Mouse (Mus musculus): ENCODE data around the gene Gsk3a.
"Not testable (repeated sequence)": the region's sequence is repeated elsewhere in the genome, so short reads cannot be mapped to it uniquely, and the experiment has no call there.

Gsk3a gene

DNA sequence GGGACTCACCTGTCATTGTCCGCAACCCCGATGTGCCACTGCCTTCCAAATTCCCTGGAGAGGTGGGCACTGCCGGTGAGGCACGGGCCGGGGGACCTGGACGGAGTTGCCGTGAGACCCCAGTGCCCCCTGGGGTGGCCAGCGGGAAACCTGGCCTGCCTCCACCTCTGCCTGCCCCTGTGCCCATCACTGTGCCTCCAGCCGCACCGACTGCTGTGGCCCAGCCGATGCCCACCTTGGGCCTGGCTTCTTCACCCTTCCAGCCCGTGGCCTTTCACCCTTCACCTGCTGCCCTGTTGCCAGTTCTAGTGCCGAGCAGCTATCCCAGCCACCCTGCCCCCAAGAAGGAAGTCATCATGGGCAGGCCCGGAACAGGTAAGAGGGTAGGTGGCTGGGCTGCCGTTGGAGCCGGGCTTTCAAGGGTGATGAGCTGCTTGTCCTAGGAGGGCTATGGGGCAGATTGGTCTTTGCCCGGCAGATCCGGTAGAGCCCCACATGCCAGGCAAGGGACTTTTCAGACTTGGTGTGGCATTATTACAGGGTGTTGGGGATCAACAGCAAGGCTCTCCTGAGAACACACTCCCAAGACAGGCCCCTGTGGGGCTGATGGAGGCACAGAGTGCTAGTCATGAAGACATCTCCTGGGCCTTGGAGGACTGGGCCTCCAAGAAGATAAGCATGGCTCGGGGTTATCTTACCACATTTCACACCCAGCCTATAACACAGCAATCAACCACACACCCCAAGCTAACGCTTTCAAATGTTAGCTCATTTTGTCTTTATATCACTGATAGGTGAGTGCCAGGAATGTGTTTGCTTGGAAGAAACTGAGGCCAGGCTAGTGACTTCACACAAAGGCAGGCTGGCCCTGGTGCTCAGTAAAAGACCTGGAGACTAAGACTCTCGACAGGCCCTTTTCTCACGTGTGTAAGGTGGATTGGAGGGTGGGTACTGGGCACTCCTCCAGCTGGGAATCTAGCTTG is 35.9 kb upstream of the Gsk3a start:
- DNase-seq (ENCODE audit: low read depth), result no peak

DNA sequence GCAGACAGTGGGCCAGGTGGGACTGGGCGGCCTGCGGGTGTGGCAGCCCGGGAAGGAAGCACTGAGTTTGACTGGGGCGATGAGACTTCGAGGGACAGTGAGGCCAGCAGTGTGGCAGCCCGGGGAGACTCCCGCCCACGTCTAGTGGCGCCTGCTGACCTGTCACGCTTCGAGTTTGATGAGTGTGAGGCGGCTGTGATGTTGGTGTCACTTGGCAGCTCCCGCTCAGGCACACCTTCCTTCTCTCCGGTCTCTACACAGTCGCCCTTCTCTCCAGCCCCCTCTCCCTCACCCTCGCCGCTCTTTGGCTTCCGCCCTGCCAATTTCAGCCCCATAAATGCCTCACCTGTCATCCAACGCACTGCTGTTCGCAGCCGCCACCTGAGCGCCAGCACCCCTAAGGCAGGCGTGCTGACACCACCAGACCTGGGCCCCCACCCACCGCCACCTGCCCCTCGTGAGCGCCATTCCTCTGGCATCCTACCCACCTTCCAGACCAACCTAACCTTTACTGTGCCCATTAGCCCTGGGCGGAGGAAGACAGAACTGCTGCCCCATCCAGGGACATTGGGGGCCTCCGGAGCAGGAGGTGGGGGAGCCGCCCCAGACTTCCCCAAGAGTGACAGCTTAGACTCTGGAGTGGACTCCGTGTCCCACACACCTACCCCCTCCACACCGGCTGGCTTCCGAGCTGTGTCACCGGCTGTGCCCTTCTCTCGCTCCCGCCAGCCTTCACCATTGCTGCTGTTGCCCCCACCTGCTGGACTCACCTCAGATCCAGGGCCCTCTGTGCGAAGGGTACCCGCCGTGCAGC is 35.0 kb upstream of the Gsk3a start:
- DNase-seq (ENCODE audit: low read depth), result no peak

DNA sequence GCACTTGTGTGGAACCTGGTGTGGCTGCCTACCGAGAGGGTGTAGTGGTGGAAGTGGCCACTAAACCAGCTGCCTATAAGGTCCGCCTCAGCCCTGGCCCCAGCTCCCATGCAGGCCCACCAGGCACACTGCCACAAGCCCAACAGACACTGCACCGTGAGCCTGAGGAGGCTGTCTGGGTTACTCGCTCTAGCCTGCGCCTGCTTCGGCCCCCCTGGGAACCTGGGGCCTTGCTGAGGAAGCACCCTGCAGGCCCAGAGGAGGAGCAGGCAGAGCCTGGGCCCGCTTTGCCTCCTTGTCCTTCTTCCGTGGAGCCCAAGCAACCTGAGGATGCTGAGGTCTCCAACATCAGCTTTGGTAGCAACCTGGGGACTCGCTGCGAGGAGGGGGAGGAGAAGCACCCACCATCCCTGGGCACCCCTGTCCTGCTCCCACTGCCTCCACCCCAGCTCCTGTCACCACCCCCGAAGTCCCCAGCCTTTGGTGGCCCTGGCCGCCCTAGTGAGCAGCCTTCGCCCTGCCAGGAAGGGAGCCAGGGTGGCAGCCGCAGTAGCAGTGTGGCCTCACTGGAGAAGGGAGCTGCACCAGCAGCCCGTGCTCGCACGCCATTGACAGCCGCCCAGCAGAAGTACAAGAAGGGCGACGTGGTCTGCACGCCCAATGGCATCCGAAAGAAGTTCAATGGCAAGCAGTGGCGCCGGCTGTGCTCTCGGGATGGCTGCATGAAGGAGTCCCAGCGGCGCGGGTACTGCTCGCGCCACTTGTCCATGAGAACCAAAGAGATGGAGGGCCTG is 34.2 kb upstream of the Gsk3a start:
- DNase-seq (ENCODE audit: low read depth), result no peak

DNA sequence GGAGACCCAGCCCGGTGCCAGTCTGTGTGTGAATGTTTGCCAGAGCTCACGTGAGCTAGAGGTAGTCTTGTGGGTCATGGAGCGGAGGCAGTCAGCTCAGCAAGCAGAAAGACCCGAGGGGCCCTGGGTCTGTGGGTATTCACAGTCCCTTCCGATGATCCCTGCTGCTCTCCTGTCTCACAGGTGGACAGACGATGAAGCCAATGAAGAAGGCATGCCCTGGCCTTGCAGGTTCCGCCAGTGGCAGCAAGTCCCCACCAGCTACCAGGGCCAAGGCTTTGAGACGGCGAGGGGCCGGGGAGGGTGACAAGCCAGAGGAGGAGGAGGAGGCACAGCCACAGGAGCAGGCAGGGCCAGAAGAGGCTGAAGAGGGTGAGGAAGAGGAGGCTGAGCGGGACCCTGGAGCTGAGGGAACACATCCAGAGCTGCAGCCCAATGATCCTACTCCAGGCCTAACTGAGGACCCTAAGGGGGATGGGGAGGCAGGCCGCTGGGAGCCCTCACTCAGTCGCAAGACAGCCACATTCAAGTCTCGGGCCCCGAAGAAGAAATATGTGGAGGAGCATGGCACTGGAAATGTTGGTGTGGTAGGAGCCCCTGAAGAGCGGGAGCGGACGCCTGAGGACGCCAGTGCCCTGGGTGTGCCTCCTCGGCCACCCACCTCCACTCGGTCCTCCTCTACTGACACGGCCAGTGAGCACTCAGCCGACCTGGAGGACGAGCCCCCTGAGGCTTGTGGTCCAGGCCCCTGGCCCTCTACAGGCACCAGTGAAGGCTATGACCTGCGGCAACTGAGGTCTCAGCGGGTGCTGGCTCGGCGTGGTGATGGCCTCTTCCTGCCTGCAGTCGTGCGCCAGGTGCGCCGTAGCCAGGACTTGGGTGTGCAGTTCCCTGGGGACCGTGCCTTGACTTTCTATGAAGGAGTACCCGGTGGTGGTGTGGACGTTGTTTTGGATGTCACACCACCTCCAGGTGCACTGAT is 33.3 kb upstream of the Gsk3a start:
- no peak for DNase-seq (ENCODE audit: low read depth)

DNA sequence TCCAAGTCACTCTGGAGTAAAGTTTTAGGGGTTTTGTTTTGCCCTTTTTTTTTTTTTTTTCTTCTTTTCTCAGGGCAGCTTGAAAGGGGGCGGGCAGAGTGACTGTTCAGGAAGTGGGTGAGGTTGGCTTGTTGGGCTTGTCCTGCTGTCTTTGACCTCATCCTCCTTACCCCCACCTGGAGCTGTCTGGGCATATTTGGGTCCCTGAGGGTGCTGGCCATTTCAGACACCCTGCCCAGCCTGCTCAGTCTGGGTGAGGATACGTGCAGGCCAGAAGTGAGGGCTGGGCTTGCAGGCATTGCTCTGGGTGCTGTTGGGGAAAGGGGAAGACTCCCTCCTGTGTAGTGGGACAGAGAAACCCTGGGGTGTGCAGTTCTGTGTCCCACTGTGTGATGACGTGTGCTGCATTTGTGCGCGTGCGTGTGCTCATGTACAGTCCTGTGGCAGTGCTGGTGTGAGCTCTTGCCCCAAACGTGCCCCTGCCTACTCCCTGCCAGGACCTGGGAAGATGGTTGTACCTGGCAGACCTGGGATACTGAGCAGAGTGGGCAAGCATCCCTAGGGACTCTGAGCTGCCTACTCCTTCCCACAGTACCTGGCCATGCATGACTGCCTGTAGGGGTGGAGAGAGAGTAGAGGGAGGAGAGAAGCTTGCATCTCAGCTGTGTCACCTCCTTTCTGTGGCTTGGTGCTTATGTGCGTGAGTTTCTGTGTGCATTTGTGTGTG is 32.1 kb upstream of the Gsk3a start:
- DNase-seq (ENCODE audit: low read depth), result no peak

DNA sequence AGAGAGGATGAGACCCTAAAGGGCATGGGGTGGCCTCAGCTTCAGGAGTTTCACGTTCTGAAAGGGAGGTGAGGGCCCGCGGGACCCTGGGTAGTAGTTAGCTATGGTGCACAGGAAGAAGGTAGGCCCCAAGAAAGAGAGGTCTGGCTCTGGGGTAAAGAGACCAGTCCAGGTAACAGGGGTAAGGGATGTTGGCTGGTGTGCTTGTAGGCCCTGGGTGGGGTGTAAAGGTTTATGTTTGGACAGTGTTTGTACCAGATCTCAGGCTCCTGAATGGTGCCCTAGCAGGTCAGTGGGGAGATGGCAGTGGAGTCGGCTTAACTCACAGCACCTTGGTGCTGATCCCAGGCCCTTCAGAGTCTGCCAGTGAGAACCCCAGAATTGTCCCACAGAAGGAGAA is 31.4 kb upstream of the Gsk3a start:
- no peak for DNase-seq (ENCODE audit: low read depth)

DNA sequence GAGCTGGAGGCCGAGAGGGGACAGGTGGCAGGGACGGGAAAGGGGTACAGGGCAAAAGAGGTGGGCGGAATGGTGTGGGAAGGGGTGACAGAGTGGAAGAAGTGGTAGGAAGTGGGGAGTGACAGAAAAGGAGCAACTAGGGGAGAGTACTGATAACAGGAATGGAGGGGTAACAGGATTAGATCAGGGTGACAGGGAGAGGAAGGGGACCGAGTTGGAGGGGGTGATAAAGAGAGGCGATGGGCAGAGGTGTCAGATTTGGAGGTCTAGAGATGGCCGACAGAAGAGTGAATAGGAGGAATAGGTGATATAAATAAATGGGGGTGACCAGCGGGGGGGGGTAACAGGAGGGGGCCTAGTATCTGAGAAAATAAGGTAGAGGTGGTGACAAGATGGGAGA is 30.9 kb upstream of the Gsk3a start:
- DNase-seq (ENCODE audit: low read depth), result no peak

DNA sequence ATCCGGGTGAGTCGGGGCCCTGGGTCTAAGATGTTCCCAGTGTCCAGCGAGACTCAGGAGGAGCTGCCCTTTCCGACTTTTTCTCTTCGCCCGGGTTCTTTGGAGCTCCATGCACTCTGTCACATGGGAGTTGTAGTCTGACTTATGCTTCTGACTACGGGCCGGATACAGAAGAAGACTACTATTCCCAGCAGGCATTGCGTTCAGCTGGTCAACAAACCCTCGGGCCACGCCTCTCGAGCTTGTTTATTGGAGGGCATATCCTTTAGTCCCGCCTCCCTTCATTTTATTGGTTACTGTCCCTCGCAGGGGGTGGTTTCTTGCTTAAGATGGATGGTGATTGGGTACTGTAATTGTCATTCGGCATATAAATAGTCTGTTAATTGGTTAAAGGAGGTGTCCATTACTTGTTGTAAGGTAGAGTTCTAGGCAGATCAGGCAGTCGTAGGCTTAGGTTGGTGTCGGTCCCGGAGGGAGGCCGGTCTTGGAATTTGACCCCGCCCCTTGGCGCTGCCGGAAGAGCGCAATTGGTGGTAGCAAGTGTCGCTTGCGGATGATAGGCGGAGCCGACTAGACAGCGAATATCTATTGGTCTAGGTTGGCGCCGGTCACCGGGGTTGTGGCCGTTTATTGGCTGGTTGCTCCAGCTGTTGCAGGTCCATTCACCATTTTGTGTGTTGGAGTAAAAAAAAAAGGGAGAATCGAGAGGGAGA is 30.3 kb upstream of the Gsk3a start:
- DNase-seq (ENCODE audit: low read depth), result peak; percentile 99

DNA sequence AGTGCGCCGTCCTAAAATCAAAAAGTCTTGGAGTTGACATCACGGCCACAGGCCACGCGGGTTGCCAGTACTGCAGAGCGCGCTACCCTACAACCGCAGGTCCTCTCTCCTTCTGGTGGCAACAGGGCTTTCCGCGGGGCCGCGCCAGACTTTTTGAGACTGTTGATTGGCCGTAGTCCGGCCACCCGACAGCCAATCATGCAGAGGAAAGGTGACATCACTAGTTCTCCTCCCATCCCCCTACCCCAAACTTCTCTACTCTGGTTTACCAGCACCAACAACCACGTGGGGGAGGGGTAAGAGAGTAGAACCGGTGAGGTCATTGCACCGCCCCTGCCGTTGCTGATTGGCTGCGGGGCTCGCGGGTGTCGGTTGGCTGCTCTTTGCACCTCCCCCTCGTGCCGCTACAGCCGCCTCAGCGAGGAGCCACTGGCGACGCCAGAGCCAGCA is 29.7 kb upstream of the Gsk3a start, which contains the start of gene Cic:
Cic (plus strand) TSS at position 404 of the 450 bp plus-strand sequence.
- DNase-seq (ENCODE audit: low read depth), result peak; percentile 99

DNA sequence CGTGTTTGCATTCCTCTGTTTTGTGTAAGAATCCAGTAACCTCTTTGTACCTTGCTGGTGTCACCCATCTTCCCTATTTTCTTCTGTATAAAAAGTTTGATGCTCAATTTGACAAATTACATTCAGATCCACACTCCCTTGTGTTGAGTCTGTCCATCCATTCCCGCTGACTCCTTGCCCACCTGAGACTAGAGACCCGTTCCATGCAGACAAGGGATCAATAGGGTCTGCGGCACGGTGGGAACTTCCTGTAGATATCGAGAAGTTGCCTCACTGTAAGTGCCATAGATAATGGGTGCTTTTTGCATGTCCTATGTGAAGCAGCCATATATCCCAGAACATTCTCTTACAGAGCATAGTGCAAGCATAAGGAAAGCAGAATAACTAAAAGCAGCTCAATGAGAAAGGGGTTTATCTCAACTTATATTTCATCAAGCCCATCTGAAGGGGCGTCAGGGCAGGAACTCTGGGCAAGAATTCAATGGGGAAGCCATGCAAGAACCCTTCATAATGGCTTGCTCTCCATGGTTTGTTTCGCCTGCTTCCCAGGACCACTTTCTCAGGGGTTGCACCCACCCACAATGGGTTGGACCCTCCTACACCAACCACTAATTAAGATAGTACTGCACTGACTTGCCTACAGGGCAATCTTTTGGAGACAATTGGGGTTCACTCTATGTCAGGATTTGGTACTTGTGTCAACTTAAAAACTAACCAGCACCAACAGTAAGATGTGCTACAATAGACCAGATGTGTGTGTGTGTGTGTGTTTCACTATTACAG is 28.7 kb upstream of the Gsk3a start:
- DNase-seq (ENCODE audit: low read depth), result no peak

DNA sequence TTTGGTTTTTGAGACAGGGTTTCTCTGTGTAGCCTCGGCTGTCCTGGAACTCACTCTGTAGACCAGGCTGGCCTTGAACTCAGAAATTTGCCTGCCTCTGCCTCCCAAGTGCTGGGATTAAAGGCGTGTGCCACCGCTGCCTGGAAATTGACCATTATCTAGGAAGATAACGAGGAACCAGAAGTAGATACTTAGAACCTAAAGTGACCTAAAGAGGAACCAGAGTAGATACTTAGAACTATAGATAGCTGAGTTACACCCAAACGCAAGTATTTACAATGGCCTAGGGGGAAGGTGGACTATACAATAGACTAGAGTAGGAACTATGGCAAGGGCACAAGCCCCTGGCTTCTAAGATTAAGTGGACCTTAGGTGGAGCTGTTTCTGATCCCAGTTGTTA is 28.1 kb upstream of the Gsk3a start:
- not testable (repeated sequence) for DNase-seq (ENCODE audit: low read depth)

DNA sequence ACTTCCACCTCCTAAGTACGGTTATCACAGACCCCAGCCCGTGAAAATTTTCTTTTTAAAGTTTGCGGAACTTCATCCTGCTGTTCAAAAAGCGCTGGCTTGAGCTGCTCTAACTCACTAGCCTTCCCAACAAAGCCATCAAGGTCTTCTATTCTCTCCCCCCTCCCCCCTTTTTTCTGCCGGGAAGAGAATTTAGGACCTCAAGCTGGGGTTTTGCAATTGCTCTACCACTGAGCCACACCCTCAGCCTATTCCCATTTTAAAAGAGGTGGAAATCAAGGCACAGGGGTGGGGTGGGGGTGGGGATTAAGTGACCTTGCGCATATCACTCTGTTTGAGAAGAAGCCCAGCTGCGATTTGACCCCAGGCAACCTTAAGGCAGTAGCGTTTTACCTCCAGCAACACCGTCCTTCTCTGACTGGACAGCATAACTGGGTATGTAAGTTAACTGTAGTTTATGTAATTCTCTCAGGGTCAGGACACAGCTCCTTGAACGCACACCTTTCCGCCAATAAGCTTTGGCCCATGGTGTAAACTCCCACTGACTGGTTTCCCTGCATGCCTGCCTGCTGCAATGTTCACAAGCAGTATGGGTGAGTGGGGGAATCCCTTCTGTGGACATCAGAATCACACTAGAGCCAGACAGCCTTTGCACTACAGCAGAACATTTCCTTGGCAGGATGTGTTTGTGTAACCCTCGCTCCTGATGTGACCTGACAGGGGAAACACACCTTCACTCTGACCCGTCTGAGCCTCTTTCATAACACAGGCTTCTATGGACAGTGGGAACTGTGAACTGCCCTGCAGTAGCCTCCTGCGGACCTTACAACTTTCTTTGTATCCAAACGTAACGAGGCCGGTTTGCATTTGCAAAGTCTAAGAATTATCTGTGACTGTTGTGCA is 26.6 kb upstream of the Gsk3a start:
- DNase-seq (ENCODE audit: low read depth), result no peak

DNA sequence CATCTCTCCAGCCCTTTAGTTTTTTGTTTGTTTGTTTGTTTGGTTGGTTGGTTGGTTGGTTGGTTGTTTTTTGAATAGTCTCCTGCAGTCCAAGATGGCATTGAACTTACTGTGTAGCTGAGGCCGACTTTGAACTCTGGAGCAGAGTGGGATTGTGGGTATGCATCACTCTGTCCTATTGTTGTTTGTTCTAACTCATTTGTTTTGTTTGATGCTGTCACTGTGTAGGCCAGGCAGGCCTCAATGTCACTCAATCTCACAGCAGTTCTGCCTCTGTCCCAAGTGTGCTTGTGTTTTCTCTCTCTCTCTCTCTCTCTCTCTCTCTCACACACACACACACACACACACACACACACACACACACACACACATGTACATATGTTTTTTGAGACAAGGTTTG is 24.2 kb upstream of the Gsk3a start:
- DNase-seq (ENCODE audit: low read depth), result no peak

DNA sequence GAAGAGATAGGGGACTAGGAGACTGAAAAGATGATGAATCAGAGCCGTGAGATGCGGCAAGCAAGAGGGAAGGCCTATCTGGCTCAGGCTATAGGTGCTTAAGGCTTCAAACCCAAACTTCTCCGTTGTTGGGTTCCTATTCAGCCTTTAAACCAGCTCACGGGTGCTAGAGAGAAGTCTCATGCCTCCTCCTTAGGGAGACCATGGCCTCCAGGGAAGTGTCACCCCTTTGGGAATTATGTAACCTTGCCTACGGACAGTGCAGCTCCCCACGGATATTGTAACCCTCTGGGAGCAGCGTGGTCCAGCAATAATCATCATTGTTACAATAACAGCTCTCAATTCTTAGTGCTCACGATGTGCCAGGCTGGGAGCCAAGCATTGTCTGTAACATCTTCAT is 14.2 kb upstream of the Gsk3a start:
- DNase-seq (ENCODE audit: low read depth), result no peak

DNA sequence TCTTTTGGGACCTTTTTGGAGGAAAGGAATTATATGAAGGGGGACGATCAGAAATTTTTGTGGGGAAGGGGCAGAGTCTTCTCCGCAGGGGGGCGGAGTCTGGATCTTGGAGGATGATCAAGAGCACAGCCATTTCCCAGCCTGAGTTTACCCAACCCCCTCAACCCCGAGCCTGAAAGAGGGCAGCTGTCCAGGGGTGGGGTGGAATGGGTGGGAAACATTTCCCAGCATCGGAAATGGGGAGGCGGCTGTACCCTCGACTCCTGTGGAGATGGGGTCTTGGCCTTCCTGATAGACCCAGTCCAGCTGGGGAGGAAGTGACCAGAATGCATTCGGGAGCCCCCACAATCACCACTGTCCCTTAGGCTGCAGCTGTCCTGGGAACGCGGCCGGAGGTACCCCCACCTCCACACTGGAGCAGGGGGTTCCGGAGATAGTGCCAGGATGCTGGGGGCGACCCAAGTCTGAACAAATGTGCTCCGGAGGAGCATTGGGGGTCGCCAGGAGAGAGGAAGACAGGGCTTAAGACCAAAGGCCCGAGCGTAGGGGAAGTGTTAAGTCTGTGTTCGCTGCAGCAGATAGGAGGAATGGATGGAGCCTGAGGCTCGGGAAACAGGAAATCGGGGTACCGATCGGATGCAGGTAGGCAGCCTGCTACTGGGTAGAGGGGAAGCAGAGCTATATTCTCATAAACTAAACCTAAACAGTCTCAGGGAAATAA is 13.6 kb upstream of the Gsk3a start:
- no peak for DNase-seq (ENCODE audit: low read depth)

DNA sequence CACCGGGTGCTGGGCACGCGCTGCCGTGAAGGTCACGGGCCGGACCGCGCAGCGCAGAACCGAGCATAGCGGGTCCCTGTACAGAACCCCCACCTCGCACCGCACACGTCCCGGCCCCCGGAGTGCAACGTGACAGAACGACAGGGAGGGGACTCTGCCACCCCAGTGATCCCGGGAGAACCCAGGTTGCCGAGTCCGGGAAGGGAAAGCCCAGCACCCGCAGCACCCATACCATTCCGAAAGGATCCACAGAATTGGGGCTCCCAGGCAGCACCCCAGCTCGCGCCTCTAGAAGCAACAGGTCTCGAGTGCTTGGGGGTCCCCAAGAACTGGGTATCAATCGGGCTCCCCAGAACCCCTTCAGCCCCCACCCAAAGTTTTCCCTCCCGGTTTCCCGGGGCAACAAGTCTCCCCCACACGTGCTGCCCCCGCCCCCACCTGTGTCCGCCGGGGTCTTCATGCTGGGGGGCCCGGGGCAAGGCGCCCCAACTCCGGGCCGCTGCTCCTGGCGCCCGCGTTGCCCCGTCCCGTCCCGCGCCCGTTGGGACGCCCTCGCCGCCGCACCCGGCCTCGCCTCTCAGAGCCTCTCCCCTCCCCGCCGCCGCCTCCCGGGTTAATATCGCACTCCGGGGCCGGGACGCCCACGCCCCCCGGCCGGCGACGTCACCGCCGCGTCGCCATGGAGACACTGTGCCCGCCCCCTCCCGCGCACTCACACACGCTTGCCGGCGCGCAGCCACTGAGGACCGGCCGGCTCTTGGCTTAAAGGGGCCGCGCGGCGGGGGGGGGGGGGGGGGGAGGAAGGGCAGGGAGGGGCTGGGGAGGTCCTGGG is 12.7 kb upstream of the Gsk3a start, which contains the start of gene Erf:
Erf (minus strand) TSS at position 621 of the 832 bp plus-strand sequence.
- peak; percentile 84 for DNase-seq (ENCODE audit: low read depth)

Measured in c-Kit-positive CD71-negative TER-119-negative erythroid progenitor cells, embryonic 14.5 days (primary cell).